Mouse (Mus musculus): ENCODE results near the gene Mkln1. TPM values are rescaled to one million over a fixed set of nuclear protein-coding genes. Genes with fewer than 3 reads are reported as not detected.

Mkln1 gene
- polyA plus RNA-seq, 1 experiment from 2014 or later, result 194 TPM

DNA sequence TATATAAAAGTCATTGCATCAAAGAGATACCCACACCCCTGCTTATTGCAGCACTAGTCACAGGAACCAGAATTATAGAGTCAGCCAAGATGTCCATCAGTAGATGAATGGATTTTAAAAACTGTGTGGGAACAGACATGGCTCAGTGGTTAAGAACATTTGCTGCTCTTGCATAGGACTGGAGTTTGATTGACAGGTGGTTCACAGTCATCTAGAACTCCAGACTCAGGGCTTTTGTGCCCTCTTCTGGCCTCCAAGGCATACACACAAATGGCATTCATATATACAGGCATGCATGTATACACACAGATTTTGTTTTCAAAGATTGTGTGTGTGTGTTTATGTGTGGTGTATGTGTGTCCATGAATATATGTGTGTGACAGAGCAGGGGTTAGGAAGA, 14.0 kb downstream of the Mkln1 start:
- no peak for ATAC-seq (ENCODE audit: low FRiP score, low read depth)
- Histone ChIP-seq H3K9ac (no peak overlapping the region), H3K27ac (no peak overlapping the region), H3K9me3 (no peaks in the 10 kb centered on the region), H3K4me1 (peaks cover 5% of the 10 kb centered on the region), H3K4me2 (replicated peaks) (no peak overlapping the region), H3K4me3 (no peak overlapping the region), H3K36me3 (no peaks in the 10 kb centered on the region), H3K27me3 (no peaks in the 10 kb centered on the region)

DNA sequence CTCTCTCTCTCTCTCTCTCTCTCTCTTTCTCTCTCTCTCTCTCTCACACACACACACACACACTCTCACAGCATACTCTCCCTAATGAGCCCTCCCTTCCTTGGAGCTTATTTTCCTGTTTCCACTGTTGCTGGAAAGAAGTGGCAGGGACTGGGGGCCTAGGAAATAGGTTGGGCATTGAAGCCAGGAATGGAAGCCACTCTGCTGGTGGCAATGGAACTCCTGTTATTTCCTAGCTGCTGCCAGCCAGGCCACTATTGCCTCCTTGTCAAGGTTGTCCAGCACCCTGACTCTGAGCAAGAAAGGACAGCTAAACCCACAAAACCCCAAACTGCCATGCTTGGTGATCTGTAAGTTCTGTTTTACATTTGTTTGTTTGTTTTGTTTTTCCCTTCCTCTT, 15.0 kb downstream of the Mkln1 start:
- Histone ChIP-seq H3K27me3 (no peaks in the 10 kb centered on the region), H3K36me3 (no peaks in the 10 kb centered on the region), H3K4me2 (replicated peaks) (no peak overlapping the region), H3K4me1 (peaks cover 5% of the 10 kb centered on the region), H3K9me3 (no peaks in the 10 kb centered on the region), H3K27ac (no peak overlapping the region; the same call in 1 of the 2 replicates), H3K4me3 (no peak overlapping the region), H3K9ac (no peak overlapping the region)
- ATAC-seq (ENCODE audit: low FRiP score, low read depth), result no peak

DNA sequence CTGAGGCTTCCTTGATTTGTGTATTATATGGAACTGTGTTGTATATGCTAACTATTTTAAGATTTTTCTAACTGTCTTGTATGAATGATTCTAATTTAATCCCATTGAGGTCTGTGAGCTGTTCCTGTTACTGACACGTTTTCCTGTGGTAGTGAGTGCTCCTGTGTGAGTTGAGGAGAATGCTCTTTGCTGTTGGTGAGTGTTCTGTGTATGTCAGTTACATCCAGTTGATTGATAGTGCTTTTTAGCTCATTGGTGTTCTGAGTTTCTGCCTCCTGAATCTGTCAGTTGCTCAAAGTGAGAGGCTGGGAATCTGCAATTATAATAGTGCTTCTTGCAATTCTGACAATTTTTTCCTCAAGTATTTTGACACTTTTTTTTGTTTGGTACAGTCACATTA, 15.8 kb downstream of the Mkln1 start:
- H3K9me3 ChIP-seq, result no peaks in the 10 kb centered on the region
- peaks cover 5% of the 10 kb centered on the region for H3K4me1 ChIP-seq
- H3K4me3 ChIP-seq, result no peak overlapping the region
- 21% methylated on average over 1 of the region's 1 CpGs for WGBS
- H3K4me2 ChIP-seq (replicated peaks), result no peak overlapping the region
- no peaks in the 10 kb centered on the region for H3K36me3 ChIP-seq
- no peak overlapping the region for H3K9ac ChIP-seq
- H3K27me3 ChIP-seq, result no peaks in the 10 kb centered on the region
- ATAC-seq (ENCODE audit: low FRiP score, low read depth), result no peak
- H3K27ac ChIP-seq, result no peak overlapping the region

DNA sequence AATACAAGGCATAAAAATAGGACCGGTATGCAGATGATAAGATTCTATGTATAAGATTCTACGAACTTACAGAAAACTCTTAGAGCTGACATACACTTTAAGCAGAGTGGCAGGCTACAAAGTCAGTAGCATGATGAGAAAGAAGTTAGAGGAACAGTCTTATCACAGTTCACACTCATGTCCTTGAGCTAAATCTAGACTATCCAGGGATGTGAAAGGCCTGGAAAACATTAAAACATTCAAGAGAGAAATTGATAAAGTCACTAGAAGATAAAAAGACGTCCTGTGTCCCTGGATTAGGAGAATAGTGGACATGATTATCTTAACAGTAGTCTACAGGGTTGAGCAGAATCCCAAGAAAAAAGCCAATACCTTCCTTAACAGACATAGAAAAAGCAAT, 26.9 kb downstream of the Mkln1 start:
- no peaks in the 10 kb centered on the region for H3K27me3 ChIP-seq
- H3K4me1 ChIP-seq, result no peaks in the 10 kb centered on the region
- peaks cover 33% of the 10 kb centered on the region for H3K36me3 ChIP-seq
- H3K27ac ChIP-seq, result no peak overlapping the region
- no peaks in the 10 kb centered on the region for H3K9me3 ChIP-seq
- no peak overlapping the region for H3K9ac ChIP-seq
- no peak for ATAC-seq (ENCODE audit: low FRiP score, low read depth)
- H3K4me2 ChIP-seq (replicated peaks), result no peak overlapping the region
- H3K4me3 ChIP-seq, result no peak overlapping the region
- 89% methylated on average over 3 of the region's 3 CpGs for WGBS

GRCm38 (mm10) chr6:31437264-31437663, 38.7 kb downstream of the Mkln1 start:
- H3K27me3 ChIP-seq, result no peaks in the 10 kb centered on the region
- H3K36me3 ChIP-seq, result peaks cover 38% of the 10 kb centered on the region
- no peaks in the 10 kb centered on the region for H3K4me1 ChIP-seq
- no peak overlapping the region for H3K9ac ChIP-seq
- no peaks in the 10 kb centered on the region for H3K9me3 ChIP-seq
- WGBS, result 87% methylated on average over 2 of the region's 2 CpGs
- no peak overlapping the region for H3K27ac ChIP-seq
- no peak for ATAC-seq (ENCODE audit: low FRiP score, low read depth)
- H3K4me3 ChIP-seq, result no peak overlapping the region
- H3K4me2 ChIP-seq (replicated peaks), result no peak overlapping the region

GRCm38 (mm10) chr6:31445258-31445657, 46.7 kb downstream of the Mkln1 start:
- Histone ChIP-seq H3K27me3 (no peaks in the 10 kb centered on the region), H3K36me3 (peaks cover 42% of the 10 kb centered on the region), H3K27ac (no peak overlapping the region), H3K4me1 (no peaks in the 10 kb centered on the region), H3K4me2 (replicated peaks) (no peak overlapping the region), H3K9ac (no peak overlapping the region), H3K9me3 (no peaks in the 10 kb centered on the region), H3K4me3 (no peak overlapping the region)
- 72% methylated on average over 1 of the region's 1 CpGs for WGBS
- no peak for ATAC-seq (ENCODE audit: low FRiP score, low read depth)

DNA sequence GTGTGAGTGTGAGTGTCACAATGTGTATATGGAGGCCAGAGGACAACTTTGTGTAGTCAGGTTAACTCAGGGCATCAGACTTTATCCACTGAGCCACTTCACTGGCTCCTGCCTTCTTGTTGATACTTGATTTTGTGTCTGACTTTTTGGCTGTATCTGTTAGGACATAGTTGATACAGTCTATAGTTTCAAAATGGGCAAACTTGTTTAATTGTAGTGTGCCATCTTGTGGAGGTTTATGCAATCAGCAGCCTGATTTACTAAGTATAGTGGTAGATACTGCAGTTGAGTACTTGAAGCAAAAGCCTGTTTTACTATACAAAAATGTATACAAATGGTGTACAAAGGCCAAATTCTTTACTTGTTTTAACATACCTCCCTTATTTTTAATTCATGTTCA, 55.2 kb downstream of the Mkln1 start:
- Histone ChIP-seq H3K4me3 (no peak overlapping the region), H3K27me3 (no peaks in the 10 kb centered on the region), H3K27ac (no peak overlapping the region), H3K4me1 (no peaks in the 10 kb centered on the region), H3K4me2 (replicated peaks) (no peak overlapping the region), H3K9me3 (no peaks in the 10 kb centered on the region), H3K9ac (no peak overlapping the region), H3K36me3 (peaks cover 35% of the 10 kb centered on the region)
- ATAC-seq (ENCODE audit: low FRiP score, low read depth), result no peak

DNA sequence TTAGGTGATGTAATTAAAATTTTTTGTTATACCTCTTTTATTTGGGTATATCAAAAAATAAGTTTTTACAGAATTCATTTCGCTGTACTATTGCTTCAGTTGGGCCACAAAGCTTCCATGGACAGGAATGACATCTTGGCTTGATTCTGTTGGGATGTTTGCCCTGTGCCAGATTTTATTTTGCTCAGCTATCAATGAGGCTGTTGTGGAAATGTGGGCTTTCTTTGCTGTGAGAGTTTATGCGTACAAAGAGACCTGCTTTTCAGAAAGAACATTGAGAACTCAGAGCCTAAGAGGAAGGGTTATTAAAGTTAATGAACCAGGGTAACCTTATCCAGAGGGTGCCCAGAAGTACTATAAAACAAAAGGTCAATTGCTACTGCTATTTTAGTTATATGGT, 56.8 kb downstream of the Mkln1 start:
- Histone ChIP-seq H3K36me3 (peaks cover 37% of the 10 kb centered on the region), H3K9ac (no peak overlapping the region), H3K4me1 (no peaks in the 10 kb centered on the region), H3K27ac (no peak overlapping the region), H3K4me2 (replicated peaks) (no peak overlapping the region), H3K9me3 (no peaks in the 10 kb centered on the region), H3K4me3 (no peak overlapping the region), H3K27me3 (no peaks in the 10 kb centered on the region)
- ATAC-seq (ENCODE audit: low FRiP score, low read depth), result no peak
- 59% methylated on average over 2 of the region's 2 CpGs for WGBS

DNA sequence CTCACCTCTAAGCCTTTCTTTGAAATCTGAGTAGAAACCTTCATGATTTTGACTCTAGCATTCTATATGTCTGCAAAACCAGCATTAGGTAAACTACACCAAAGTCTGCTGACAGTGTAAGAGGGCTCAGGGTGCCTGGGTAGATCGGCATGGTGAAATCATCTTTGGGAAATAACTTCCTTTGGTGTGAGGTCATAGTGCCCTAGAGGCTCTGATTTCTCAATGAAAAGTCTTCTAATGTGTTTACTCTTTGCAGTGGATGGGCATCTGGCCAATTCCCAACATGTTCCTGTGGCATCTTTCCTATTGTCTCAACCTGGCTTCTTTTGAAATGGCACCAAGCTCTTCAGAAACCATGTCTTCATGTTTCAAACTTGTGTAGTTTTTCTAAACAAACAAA, 58.5 kb downstream of the Mkln1 start:
- H3K9me3 ChIP-seq, result no peaks in the 10 kb centered on the region
- no peak for ATAC-seq (ENCODE audit: low FRiP score, low read depth)

DNA sequence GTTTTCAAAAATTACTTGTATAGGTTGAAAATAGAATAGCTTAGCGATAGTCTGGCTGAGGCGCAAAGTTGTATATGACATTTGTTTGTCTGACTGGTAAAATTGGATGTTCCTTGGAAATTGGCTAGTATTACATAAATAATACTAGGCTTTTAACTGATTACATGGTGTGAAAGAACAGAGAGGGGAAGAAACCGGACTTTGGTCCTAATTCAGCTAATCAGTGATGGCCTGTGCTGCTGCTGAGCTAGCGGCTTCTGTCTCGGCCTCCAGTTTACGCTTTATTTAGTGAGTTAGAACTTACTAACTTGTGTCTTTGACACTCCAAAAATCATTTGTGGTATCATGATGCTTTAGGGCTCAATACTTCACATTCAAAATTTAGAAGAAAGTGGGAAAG, 70.9 kb downstream of the Mkln1 start:
- no peak overlapping the region for H3K9ac ChIP-seq
- no peaks in the 10 kb centered on the region for H3K4me1 ChIP-seq
- no peak for ATAC-seq (ENCODE audit: low FRiP score, low read depth)
- no peak overlapping the region for H3K4me3 ChIP-seq
- no peaks in the 10 kb centered on the region for H3K9me3 ChIP-seq
- H3K4me2 ChIP-seq (replicated peaks), result no peak overlapping the region
- no peaks in the 10 kb centered on the region for H3K27me3 ChIP-seq
- no peak overlapping the region for H3K27ac ChIP-seq
- peaks cover 34% of the 10 kb centered on the region for H3K36me3 ChIP-seq
- 93% methylated on average over 6 of the region's 6 CpGs for WGBS

More for the DNA sequence above, 58.5 kb downstream of the Mkln1 start:
- 92% methylated on average over 1 of the region's 1 CpGs for WGBS
- no peaks in the 10 kb centered on the region for H3K27me3 ChIP-seq
- no peaks in the 10 kb centered on the region for H3K4me1 ChIP-seq
- H3K4me3 ChIP-seq, result no peak overlapping the region
- H3K27ac ChIP-seq, result no peak overlapping the region
- H3K9ac ChIP-seq, result no peak overlapping the region
- H3K36me3 ChIP-seq, result peaks cover 44% of the 10 kb centered on the region
- H3K4me2 ChIP-seq (replicated peaks), result no peak overlapping the region

GRCm38 (mm10) chr6:31478221-31478620, 79.7 kb downstream of the Mkln1 start:
- no peak for ATAC-seq (ENCODE audit: low FRiP score, low read depth)

GRCm38 (mm10) chr6:31480008-31480407, 81.5 kb downstream of the Mkln1 start:
- Histone ChIP-seq H3K4me3 (no peak overlapping the region), H3K4me1 (no peaks in the 10 kb centered on the region), H3K4me2 (replicated peaks) (no peak overlapping the region), H3K27ac (no peak overlapping the region), H3K9ac (no peak overlapping the region), H3K9me3 (no peaks in the 10 kb centered on the region), H3K27me3 (no peaks in the 10 kb centered on the region), H3K36me3 (peaks cover 32% of the 10 kb centered on the region)
- no peak for ATAC-seq (ENCODE audit: low FRiP score, low read depth)
- 77% methylated on average over 4 of the region's 4 CpGs for WGBS

More at GRCm38 (mm10) chr6:31478221-31478620, 79.7 kb downstream of the Mkln1 start:
- Histone ChIP-seq H3K4me2 (replicated peaks) (no peak overlapping the region), H3K36me3 (peaks cover 41% of the 10 kb centered on the region), H3K4me3 (no peak overlapping the region), H3K9me3 (no peaks in the 10 kb centered on the region), H3K4me1 (no peaks in the 10 kb centered on the region), H3K27me3 (no peaks in the 10 kb centered on the region), H3K27ac (no peak overlapping the region), H3K9ac (no peak overlapping the region)
- 80% methylated on average over 4 of the region's 4 CpGs for whole genome bisulfite sequencing

DNA sequence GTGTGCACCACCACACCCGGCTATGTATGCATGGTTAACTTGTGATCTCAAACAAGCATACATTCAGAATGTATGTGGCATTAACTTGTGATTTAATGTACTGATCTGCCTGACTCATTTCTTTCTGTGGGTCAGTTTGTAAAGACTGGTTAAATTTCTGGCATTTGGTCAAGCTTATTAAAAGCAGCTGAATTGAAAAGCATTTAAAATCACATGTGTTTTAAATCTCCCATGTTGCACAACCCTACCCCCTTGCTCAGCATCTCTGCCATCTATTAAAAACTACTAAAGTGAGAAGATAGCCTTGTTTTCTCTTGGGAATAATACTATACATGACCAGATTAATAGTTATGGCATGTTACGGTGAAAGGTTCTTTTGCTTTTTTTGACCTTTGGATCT, 88.1 kb downstream of the Mkln1 start:
- Histone ChIP-seq H3K27me3 (no peaks in the 10 kb centered on the region), H3K4me1 (no peaks in the 10 kb centered on the region), H3K36me3 (peaks cover 40% of the 10 kb centered on the region), H3K9me3 (no peaks in the 10 kb centered on the region), H3K9ac (no peak overlapping the region), H3K4me2 (replicated peaks) (no peak overlapping the region), H3K4me3 (no peak overlapping the region), H3K27ac (no peak overlapping the region)
- no peak for ATAC-seq (ENCODE audit: low FRiP score, low read depth)
- 65% methylated on average over 2 of the region's 2 CpGs for WGBS

Data from limb, embryonic 13.5 days (tissue).